Mouse (Mus musculus) E14TG2a.4 (cell line): ENCODE measurements around the gene Ablim2.

ENCODE experiments used
- H3K27me3 ChIP-seq: 2 replicates; pipeline ENCODE4 v1.6.1; 2014; ENCODE audit warnings: low read length, control low read depth; ENCODE audit not compliant: insufficient read depth
- H3K36me3 ChIP-seq: 2 replicates; pipeline ENCODE4 v1.6.1; 2014; ENCODE audit warnings: low read length, control low read depth; ENCODE audit not compliant: insufficient read depth
- H3K4me1 ChIP-seq: replicated peaks from 2 replicates; pipeline ENCODE4 v1.6.1; 2014; ENCODE audit warnings: low read depth, low read length, control low read depth
- H3K4me3 ChIP-seq: replicated peaks from 2 replicates; pipeline ENCODE4 v1.5.1; 2014; ENCODE audit warnings: mild to moderate bottlenecking, low read length
- H3K9me3 ChIP-seq: 2 replicates; pipeline ENCODE4 v1.6.1; 2014; ENCODE audit warnings: low read length, control low read depth
- CTCF ChIP-seq: conservative IDR thresholded peaks from 2 replicates; pipeline ENCODE4 v1.5.1; 2014; ENCODE audit warnings: low read length
- NANOG ChIP-seq: IDR thresholded peaks from 2 replicates; pipeline ENCODE4 v1.6.1; 2014; ENCODE audit warnings: borderline replicate concordance, low read length, mixed read lengths
- POU5F1 ChIP-seq: IDR thresholded peaks from 2 replicates; pipeline ENCODE4 v1.6.1; 2014; ENCODE audit warnings: low read length, borderline replicate concordance

The Ablim2 gene

DNA sequence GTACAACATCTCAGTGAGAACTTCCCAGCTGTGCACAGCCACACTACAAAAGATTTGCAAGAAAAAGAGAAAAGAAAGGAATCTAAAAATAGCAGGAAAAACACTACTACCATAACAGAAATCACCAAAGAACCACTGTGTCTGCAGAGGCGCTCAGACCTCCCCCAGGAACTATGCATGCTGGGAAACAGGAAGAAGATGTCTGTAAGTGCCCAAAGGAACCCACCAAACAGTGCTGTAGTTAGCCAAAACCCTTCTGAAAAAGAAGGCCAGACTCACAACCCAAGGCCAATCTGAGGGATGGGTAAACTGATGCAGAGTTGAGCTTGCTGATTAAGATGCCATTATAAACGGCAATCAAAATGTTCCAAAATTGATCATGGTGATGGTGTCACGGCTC lies 47.5 kb downstream of the Ablim2 start:
- no peak overlapping the region for H3K4me3 ChIP-seq
- no peak for TF ChIP-seq POU5F1
- TF ChIP-seq CTCF = no peak
- TF ChIP-seq NANOG = no peak
- H3K27me3 ChIP-seq = no peaks in the 10 kb centered on the region

DNA sequence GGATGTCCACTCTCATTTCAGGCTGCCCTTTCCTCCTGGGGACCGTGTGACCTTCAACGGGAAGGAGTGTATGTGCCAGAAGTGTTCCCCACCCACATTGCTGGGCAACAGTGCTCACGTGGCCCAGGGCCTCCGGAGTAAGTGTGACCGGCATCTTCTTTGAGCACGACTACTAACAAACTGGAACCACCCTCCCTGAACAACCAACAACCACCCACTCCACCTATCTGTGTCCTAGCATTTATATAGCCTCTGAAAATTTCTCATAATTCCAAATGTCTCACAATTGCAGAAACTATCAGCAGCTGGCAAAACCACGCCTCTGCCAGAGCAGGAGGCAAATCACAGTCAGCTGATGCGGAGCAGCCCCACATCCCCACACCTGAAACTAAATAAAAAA lies 49.3 kb downstream of the Ablim2 start:
- Histone ChIP-seq H3K36me3 (no peaks in the 10 kb centered on the region), H3K4me3 (no peak overlapping the region), H3K4me1 (no peaks in the 10 kb centered on the region), H3K9me3 (no peaks in the 10 kb centered on the region), H3K27me3 (no peaks in the 10 kb centered on the region)
- TF ChIP-seq CTCF (no peak), POU5F1 (no peak)

More for the DNA sequence above, 47.5 kb downstream of the Ablim2 start:
- H3K9me3 ChIP-seq = no peaks in the 10 kb centered on the region
- peaks cover 5% of the 10 kb centered on the region; the same call in 1 of the 2 replicates for H3K4me1 ChIP-seq
- no peaks in the 10 kb centered on the region for H3K36me3 ChIP-seq

DNA sequence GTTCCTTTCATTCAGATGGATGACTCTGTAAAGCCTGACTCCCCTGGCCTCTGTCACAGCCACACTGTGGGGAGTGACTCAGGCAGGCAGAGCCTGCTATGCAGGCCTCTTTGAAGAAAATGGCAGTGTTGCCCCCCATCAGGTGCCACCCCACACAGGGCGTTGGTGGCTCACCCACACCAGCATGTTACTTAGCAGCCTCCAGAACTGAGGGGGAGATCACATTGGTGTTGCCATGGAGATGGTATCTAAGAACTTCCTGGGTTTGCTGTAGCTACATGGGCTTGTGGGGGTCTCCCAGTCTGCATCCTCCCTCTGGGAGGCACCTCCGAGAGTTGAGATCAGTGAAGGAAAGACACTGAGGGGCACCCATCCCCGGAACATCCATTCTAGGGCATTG lies 52.8 kb downstream of the Ablim2 start:
- Histone ChIP-seq H3K4me3 (no peak overlapping the region), H3K4me1 (peaks cover 13% of the 10 kb centered on the region), H3K9me3 (no peaks in the 10 kb centered on the region), H3K36me3 (no peaks in the 10 kb centered on the region), H3K27me3 (0 out of 2 replicates have a peak, but pooled peaks cover 2% of the 10 kb centered on the region)
- TF ChIP-seq CTCF (no peak), NANOG (no peak), POU5F1 (no peak)

DNA sequence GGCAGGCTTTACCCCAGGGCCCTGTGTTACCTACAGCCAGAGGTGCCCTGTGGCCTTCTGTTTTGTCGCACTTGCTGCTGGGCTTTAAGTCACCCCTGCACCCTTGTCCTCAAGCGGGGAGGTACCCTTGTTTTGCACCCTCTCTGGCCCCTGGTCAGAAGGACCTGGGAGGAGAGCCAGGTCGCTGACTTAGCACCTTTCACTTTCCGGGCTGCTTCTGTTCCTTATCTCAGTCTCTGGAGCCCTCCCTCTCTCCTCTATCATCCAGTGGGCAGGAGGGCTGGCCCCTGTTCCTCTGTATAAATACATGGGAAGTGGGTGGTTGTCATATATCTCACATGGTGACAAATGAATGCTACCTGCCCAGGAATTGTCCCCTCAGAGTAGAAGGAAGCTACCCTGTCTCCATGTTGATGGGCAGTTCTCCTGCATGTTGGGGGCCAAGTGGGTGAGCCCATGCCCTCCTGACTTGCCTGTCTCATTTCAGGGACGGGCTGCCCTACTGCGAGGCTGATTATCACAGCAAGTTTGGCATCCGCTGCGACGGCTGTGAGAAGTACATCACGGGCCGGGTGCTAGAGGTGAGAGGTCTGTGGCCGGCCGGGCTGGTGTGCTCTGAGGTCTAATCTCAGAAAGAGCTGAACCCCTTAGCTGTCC lies 54.1 kb downstream of the Ablim2 start:
- TF ChIP-seq POU5F1 (no peak), NANOG (no peak), CTCF (no peak)
- Histone ChIP-seq H3K9me3 (no peaks in the 10 kb centered on the region), H3K36me3 (no peaks in the 10 kb centered on the region), H3K4me3 (no peak overlapping the region), H3K27me3 (0 out of 2 replicates have a peak, but pooled peaks cover 2% of the 10 kb centered on the region), H3K4me1 (peaks cover 13% of the 10 kb centered on the region)

DNA sequence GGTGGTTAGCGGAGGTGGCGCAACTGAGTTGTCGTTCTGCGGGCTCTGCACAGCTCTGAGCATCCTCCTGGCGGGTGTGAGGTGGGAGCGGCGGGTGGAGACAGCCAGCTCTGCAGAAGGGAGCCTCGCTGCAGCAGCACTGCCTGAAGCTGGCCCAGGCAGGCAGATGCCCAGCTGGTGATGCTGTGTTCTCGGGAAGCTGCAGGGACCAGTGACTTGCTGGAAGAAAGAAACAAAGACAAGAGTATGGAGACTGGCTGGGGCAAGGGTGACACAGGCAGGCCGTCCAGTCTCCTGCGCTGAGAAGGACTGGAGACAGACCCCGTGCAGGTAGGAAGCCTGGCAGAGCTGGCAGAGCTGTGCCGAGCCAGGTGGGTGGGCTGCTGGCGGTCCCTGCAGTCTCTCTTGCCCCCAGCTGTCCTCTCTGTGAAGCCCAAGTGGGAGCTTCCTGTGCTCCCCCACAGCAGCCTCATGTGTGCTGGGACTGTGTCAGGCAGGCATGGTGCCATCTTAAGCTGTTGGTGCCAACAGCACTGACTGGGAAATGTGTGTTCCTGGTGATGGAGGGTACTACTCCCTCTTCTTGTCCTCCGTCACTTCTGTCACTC lies 56.8 kb downstream of the Ablim2 start:
- no peaks in the 10 kb centered on the region for H3K9me3 ChIP-seq
- H3K27me3 ChIP-seq = 0 out of 2 replicates have a peak, but pooled peaks cover 2% of the 10 kb centered on the region
- no peaks in the 10 kb centered on the region for H3K36me3 ChIP-seq
- H3K4me1 ChIP-seq = peaks cover 13% of the 10 kb centered on the region
- peak overlapping the region; percentile 37; the same call in 1 of the 2 replicates for H3K4me3 ChIP-seq
- no peak for TF ChIP-seq CTCF

DNA sequence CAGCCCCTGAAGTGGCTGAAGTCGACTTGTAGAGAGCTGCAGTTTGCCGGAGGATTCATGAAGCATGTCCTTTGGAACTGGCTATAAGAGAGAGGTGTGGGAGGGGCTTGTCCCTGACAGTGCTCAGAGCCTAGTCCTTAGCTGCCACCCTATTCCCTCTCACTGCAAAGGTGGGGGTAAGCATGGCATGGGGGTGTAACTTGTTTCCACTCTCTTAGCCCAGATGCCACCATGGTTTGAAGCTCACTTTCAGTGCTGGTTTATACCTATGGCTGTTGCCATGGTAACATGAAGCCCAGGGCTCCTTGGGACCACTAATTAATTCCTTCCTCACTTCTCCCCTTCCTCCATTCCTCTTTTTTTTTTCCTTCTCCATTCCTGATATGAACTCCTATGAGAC lies 57.4 kb downstream of the Ablim2 start:
- no peak for TF ChIP-seq NANOG
- TF ChIP-seq POU5F1 = no peak
- Histone ChIP-seq H3K4me3 (no peak overlapping the region), H3K9me3 (no peaks in the 10 kb centered on the region), H3K36me3 (no peaks in the 10 kb centered on the region), H3K4me1 (peaks cover 13% of the 10 kb centered on the region), H3K27me3 (0 out of 2 replicates have a peak, but pooled peaks cover 2% of the 10 kb centered on the region)

DNA sequence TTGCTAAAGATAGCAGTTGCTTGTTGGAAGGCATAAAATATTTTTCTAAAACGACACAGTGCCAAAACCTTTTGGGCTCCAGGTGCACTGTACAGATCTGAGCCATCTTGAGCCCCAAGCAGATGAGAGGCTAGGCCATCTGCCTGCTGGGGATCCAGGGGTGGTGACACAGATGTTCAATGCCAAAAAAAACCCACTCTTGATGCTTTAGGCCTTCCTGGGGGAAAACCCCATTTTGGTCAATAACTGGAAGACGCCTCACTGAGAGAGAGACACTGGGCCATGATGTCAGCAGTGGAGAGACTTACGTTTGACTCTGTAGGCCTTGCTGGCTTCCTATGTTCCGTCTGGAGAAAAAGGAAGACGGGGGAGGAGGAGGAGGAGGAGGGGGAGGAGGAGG lies 59.6 kb downstream of the Ablim2 start:
- 0 out of 2 replicates have a peak, but pooled peaks cover 2% of the 10 kb centered on the region for H3K27me3 ChIP-seq
- no peak for TF ChIP-seq NANOG
- no peak for TF ChIP-seq POU5F1
- TF ChIP-seq CTCF = no peak
- peaks cover 16% of the 10 kb centered on the region for H3K4me1 ChIP-seq
- no peaks in the 10 kb centered on the region for H3K36me3 ChIP-seq
- no peaks in the 10 kb centered on the region for H3K9me3 ChIP-seq
- no peak overlapping the region for H3K4me3 ChIP-seq

DNA sequence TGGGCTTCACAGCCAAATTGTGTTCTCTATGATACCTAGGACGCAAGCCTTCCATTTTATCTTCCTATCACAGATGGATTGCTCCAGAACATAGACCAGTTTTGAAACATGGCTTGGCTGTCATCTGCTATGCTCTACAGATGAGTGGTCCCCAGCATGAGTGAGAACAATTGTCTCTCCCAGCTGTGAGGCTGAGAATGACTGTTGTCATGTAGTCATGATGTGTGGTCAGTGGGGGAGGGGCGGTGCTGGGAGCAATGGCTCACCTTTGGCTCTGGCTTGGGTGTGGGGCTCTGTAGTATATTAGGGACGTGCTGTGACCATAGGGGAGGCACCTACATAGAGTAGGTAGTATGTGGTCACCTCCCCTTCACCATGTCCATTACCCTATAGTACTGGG lies 60.2 kb downstream of the Ablim2 start:
- 0 out of 2 replicates have a peak, but pooled peaks cover 2% of the 10 kb centered on the region for H3K27me3 ChIP-seq
- H3K4me1 ChIP-seq = peaks cover 22% of the 10 kb centered on the region
- H3K36me3 ChIP-seq = no peaks in the 10 kb centered on the region
- TF ChIP-seq POU5F1 = no peak
- TF ChIP-seq NANOG = no peak
- no peak for TF ChIP-seq CTCF
- no peaks in the 10 kb centered on the region for H3K9me3 ChIP-seq
- no peak overlapping the region for H3K4me3 ChIP-seq

DNA sequence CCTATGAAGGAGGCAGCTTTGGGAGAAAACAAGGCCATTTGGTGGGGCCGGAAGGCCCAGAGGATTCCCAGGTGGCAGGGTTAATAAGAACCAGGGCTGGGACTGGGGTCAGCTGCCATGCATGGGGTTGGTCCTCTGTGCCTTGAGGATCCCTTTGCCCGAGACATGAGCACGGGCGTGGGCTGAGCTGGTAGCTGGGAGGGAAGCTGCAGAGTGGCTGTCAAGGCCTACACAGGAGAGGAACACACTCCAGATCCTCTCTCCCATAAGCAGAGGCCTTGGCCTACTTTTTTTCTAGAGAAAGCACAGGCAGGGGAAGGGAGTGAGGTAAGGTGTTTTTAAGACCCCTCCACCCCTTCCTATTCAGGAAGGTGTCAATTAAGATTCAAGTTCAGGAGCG lies 65.0 kb downstream of the Ablim2 start:
- Histone ChIP-seq H3K27me3 (no peaks in the 10 kb centered on the region), H3K9me3 (no peaks in the 10 kb centered on the region), H3K4me3 (no peak overlapping the region), H3K4me1 (peaks cover 21% of the 10 kb centered on the region), H3K36me3 (no peaks in the 10 kb centered on the region)
- TF ChIP-seq NANOG (no peak), POU5F1 (no peak), CTCF (no peak)
